Mouse (Mus musculus): ENCODE measurements around the gene Borcs7.

DNA sequence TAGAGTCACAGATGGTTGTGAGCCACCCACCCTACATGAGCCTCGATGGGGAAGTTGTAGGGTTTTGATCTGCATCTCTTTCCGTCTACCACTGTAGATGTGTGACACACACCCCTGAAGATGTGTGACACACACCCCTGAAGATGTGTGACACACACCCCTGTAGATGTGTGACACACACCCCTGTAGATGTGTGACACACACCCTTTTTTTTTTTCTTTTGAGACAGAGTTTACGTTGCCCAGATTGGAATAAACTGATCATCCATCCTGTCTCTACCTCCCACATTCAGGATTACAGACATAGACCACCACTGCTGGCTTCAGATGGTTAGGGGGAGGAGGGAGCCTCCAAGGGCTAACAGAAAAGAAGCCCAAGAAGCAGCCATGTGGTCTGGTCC is 39.2 kb downstream of the Borcs7 start:
- TF ChIP-seq CTCF (IDR thresholded peaks at IDR 0.05; ENCODE audit: control insufficient read depth, insufficient read depth, low read length): no peak
- TF ChIP-seq POLR2A (IDR thresholded peaks at IDR 0.05; ENCODE audit: borderline replicate concordance, control insufficient read depth, low read depth, low read length): no peak
